Mouse (Mus musculus): ENCODE results near the gene Wbp2nl. TPM values are rescaled to one million over a fixed set of nuclear protein-coding genes. Genes with fewer than 3 reads are reported as not detected.

Gene Wbp2nl
- polyA plus RNA-seq, 1 experiment from 2014 or later = 0.16 TPM

- Histone ChIP-seq H3K36me3 (ENCODE audit: control insufficient read depth, insufficient read depth, low read length) (no peaks in the 10 kb centered on the region), H3K4me1 (replicated peaks; ENCODE audit: control insufficient read depth, insufficient read depth, low read length) (peaks cover 3% of the 10 kb centered on the region; the same call in 1 of the 2 replicates), H3K9me3 (ENCODE audit: control insufficient read depth, low read length) (no peaks in the 10 kb centered on the region), H3K27ac (ENCODE audit: low read depth) (no peak overlapping the region), H3K27me3 (replicated peaks; ENCODE audit: control insufficient read depth, insufficient read depth, low read length) (peaks cover 29% of the 10 kb centered on the region), H3K9ac (ENCODE audit: low read length) (no peak overlapping the region), H3K4me3 (ENCODE audit: low read depth, low read length) (no peak overlapping the region), H3K4me2 (ENCODE audit: low read length) (no peak overlapping the region)
- WGBS = 11% methylated on average over 5 of the region's 5 CpGs
- DNase-seq (ENCODE audit: low spot score) = peak; percentile 85
- peak; percentile 28; the same call in 1 of the 2 replicates for ATAC-seq (replicated peaks; ENCODE audit: low FRiP score, low TSS enrichment, low read depth)
These were observed 27.6 kb upstream of the Wbp2nl start for GRCm38 (mm10) chr15:82271201-82271600.

- H3K27ac ChIP-seq (ENCODE audit: low read depth) = no peak overlapping the region
- no peak overlapping the region for H3K4me3 ChIP-seq (ENCODE audit: low read depth, low read length)
- ATAC-seq (replicated peaks; ENCODE audit: low FRiP score, low TSS enrichment, low read depth) = no peak
- DNase-seq (ENCODE audit: low spot score) = no peak
- peaks cover 29% of the 10 kb centered on the region for H3K27me3 ChIP-seq (replicated peaks; ENCODE audit: control insufficient read depth, insufficient read depth, low read length)
- H3K36me3 ChIP-seq (ENCODE audit: control insufficient read depth, insufficient read depth, low read length) = no peaks in the 10 kb centered on the region
- H3K4me2 ChIP-seq (ENCODE audit: low read length) = no peak overlapping the region
- no peak overlapping the region for H3K9ac ChIP-seq (ENCODE audit: low read length)
- H3K4me1 ChIP-seq (replicated peaks; ENCODE audit: control insufficient read depth, insufficient read depth, low read length) = peaks cover 4% of the 10 kb centered on the region; the same call in 1 of the 2 replicates
- 86% methylated on average over 6 of the region's 6 CpGs for WGBS
- no peaks in the 10 kb centered on the region for H3K9me3 ChIP-seq (ENCODE audit: control insufficient read depth, low read length)
These were observed 26.5 kb upstream of the Wbp2nl start for GRCm38 (mm10) chr15:82272295-82272694.

- Histone ChIP-seq H3K36me3 (ENCODE audit: control insufficient read depth, insufficient read depth, low read length) (no peaks in the 10 kb centered on the region), H3K4me3 (ENCODE audit: low read depth, low read length) (peak within 1 kb of the TSS; percentile 55), H3K4me2 (ENCODE audit: low read length) (peak within 1 kb of the TSS; percentile 97), H3K9ac (ENCODE audit: low read length) (peak within 1 kb of the TSS; percentile 58), H3K27ac (ENCODE audit: low read depth) (peak within 1 kb of the TSS; percentile 51; the same call in 1 of the 2 replicates), H3K9me3 (ENCODE audit: control insufficient read depth, low read length) (no peaks in the 10 kb centered on the region), H3K4me1 (replicated peaks; ENCODE audit: control insufficient read depth, insufficient read depth, low read length) (peaks cover 4% of the 10 kb centered on the region; the same call in 1 of the 2 replicates), H3K27me3 (replicated peaks; ENCODE audit: control insufficient read depth, insufficient read depth, low read length) (peaks cover 29% of the 10 kb centered on the region)
- DNase-seq (ENCODE audit: low spot score) = no peak
- WGBS = 27% methylated on average over 6 of the region's 6 CpGs
- ATAC-seq (replicated peaks; ENCODE audit: low FRiP score, low TSS enrichment, low read depth) = no peak
These were observed 24.2 kb upstream of the Wbp2nl start, which contains the start of gene Sept3 for GRCm38 (mm10) chr15:82274593-82274926. Sept3 (plus strand) TSS chr15:82274893.

GRCm38 (mm10) chr15:82274927-82275901, 23.5 kb upstream of the Wbp2nl start:
- H3K9ac ChIP-seq (ENCODE audit: low read length) = peak overlapping the region; percentile 58
- no peaks in the 10 kb centered on the region for H3K9me3 ChIP-seq (ENCODE audit: control insufficient read depth, low read length)
- peak overlapping the region; percentile 97 for H3K4me2 ChIP-seq (ENCODE audit: low read length)
- no peaks in the 10 kb centered on the region for H3K36me3 ChIP-seq (ENCODE audit: control insufficient read depth, insufficient read depth, low read length)
- peak overlapping the region; percentile 51; the same call in 1 of the 2 replicates for H3K27ac ChIP-seq (ENCODE audit: low read depth)
- H3K4me3 ChIP-seq (ENCODE audit: low read depth, low read length) = peak overlapping the region; percentile 55
- H3K27me3 ChIP-seq (replicated peaks; ENCODE audit: control insufficient read depth, insufficient read depth, low read length) = peaks cover 29% of the 10 kb centered on the region
- under 1% methylated on average over 82 of the region's 86 CpGs for WGBS
- peak; percentile 70 for DNase-seq (ENCODE audit: low spot score)
- H3K4me1 ChIP-seq (replicated peaks; ENCODE audit: control insufficient read depth, insufficient read depth, low read length) = peaks cover 4% of the 10 kb centered on the region; the same call in 1 of the 2 replicates
- ATAC-seq (replicated peaks; ENCODE audit: low FRiP score, low TSS enrichment, low read depth) = peak; percentile 54

GRCm38 (mm10) chr15:82277591-82277990, 21.2 kb upstream of the Wbp2nl start:
- peaks cover 26% of the 10 kb centered on the region for H3K27me3 ChIP-seq (replicated peaks; ENCODE audit: control insufficient read depth, insufficient read depth, low read length)
- H3K4me3 ChIP-seq (ENCODE audit: low read depth, low read length) = no peak overlapping the region
- H3K9me3 ChIP-seq (ENCODE audit: control insufficient read depth, low read length) = no peaks in the 10 kb centered on the region
- H3K36me3 ChIP-seq (ENCODE audit: control insufficient read depth, insufficient read depth, low read length) = peaks cover 5% of the 10 kb centered on the region; the same call in 1 of the 2 replicates
- no peak overlapping the region for H3K9ac ChIP-seq (ENCODE audit: low read length)
- ATAC-seq (replicated peaks; ENCODE audit: low FRiP score, low TSS enrichment, low read depth) (no peak), DNase-seq (ENCODE audit: low spot score) (no peak)
- no peak overlapping the region for H3K4me2 ChIP-seq (ENCODE audit: low read length)
- peaks cover 4% of the 10 kb centered on the region; the same call in 1 of the 2 replicates for H3K4me1 ChIP-seq (replicated peaks; ENCODE audit: control insufficient read depth, insufficient read depth, low read length)
- WGBS = 87% methylated on average over 5 of the region's 5 CpGs
- H3K27ac ChIP-seq (ENCODE audit: low read depth) = no peak overlapping the region

GRCm38 (mm10) chr15:82280638-82281037, 18.1 kb upstream of the Wbp2nl start:
- DNase-seq (ENCODE audit: low spot score) (no peak), ATAC-seq (replicated peaks; ENCODE audit: low FRiP score, low TSS enrichment, low read depth) (no peak)
- Histone ChIP-seq H3K4me2 (ENCODE audit: low read length) (no peak overlapping the region), H3K36me3 (ENCODE audit: control insufficient read depth, insufficient read depth, low read length) (peaks cover 8% of the 10 kb centered on the region; the same call in 1 of the 2 replicates), H3K4me1 (replicated peaks; ENCODE audit: control insufficient read depth, insufficient read depth, low read length) (peaks cover 4% of the 10 kb centered on the region; the same call in 1 of the 2 replicates), H3K4me3 (ENCODE audit: low read depth, low read length) (no peak overlapping the region), H3K27ac (ENCODE audit: low read depth) (no peak overlapping the region), H3K9ac (ENCODE audit: low read length) (no peak overlapping the region), H3K9me3 (ENCODE audit: control insufficient read depth, low read length) (no peaks in the 10 kb centered on the region), H3K27me3 (replicated peaks; ENCODE audit: control insufficient read depth, insufficient read depth, low read length) (peaks cover 1% of the 10 kb centered on the region; the same call in 1 of the 2 replicates)
- WGBS = 86% methylated on average over 4 of the region's 4 CpGs

- H3K36me3 ChIP-seq (ENCODE audit: control insufficient read depth, insufficient read depth, low read length) = peaks cover 17% of the 10 kb centered on the region; the same call in 1 of the 2 replicates
- no peak overlapping the region for H3K4me3 ChIP-seq (ENCODE audit: low read depth, low read length)
- no peak overlapping the region for H3K9ac ChIP-seq (ENCODE audit: low read length)
- H3K27me3 ChIP-seq (replicated peaks; ENCODE audit: control insufficient read depth, insufficient read depth, low read length) = no peaks in the 10 kb centered on the region
- WGBS = 61% methylated on average over 12 of the region's 12 CpGs
- no peak overlapping the region for H3K4me2 ChIP-seq (ENCODE audit: low read length)
- no peak overlapping the region for H3K27ac ChIP-seq (ENCODE audit: low read depth)
- H3K4me1 ChIP-seq (replicated peaks; ENCODE audit: control insufficient read depth, insufficient read depth, low read length) = no peaks in the 10 kb centered on the region
- ATAC-seq (replicated peaks; ENCODE audit: low FRiP score, low TSS enrichment, low read depth) = no peak
- H3K9me3 ChIP-seq (ENCODE audit: control insufficient read depth, low read length) = no peaks in the 10 kb centered on the region
- no peak for DNase-seq (ENCODE audit: low spot score)
These were observed 12.6 kb upstream of the Wbp2nl start for GRCm38 (mm10) chr15:82286157-82286556.

GRCm38 (mm10) chr15:82290252-82290651, 8.5 kb upstream of the Wbp2nl start:
- no peak for DNase-seq (ENCODE audit: low spot score)
- WGBS = 86% methylated on average over 7 of the region's 7 CpGs
- H3K9ac ChIP-seq (ENCODE audit: low read length) = no peak overlapping the region
- H3K4me1 ChIP-seq (replicated peaks; ENCODE audit: control insufficient read depth, insufficient read depth, low read length) = peaks cover 9% of the 10 kb centered on the region
- H3K4me3 ChIP-seq (ENCODE audit: low read depth, low read length) = no peak overlapping the region
- peaks cover 12% of the 10 kb centered on the region; the same call in 1 of the 2 replicates for H3K36me3 ChIP-seq (ENCODE audit: control insufficient read depth, insufficient read depth, low read length)
- no peak overlapping the region for H3K4me2 ChIP-seq (ENCODE audit: low read length)
- H3K27me3 ChIP-seq (replicated peaks; ENCODE audit: control insufficient read depth, insufficient read depth, low read length) = no peaks in the 10 kb centered on the region
- ATAC-seq (replicated peaks; ENCODE audit: low FRiP score, low TSS enrichment, low read depth) = no peak
- no peak overlapping the region for H3K27ac ChIP-seq (ENCODE audit: low read depth)
- no peaks in the 10 kb centered on the region for H3K9me3 ChIP-seq (ENCODE audit: control insufficient read depth, low read length)

All from intestine, embryonic 14.5 days (tissue).